In genomic region chr16:94467337-94468055, GRCm38 (mm10) we compare ENCODE assay signal across 11 mouse cellular contexts. TPM values are rescaled to one million over a fixed set of nuclear protein-coding genes. Genes with fewer than 3 reads are reported as not detected.
DNase-seq lines count a peak whose midpoint lies in the region; ATAC-seq and TF ChIP-seq lines count a peak whose summit lies in the region.
"Had no signal": no experiment of that assay in that cellular context is flagged by ENCODE, and none has a peak within 500 bp of the region (broad histone marks: within the 10 kb centered on the region; RNA-seq: fewer than 3 reads in every experiment).

No protein-coding gene starts in this region.

- no peak overlapping the region for H3K4me3 ChIP-seq in liver, postnatal 0 days (ENCODE audit: low read depth, low read length)
- no peak overlapping the region for H3K4me3 ChIP-seq in liver, embryonic 11.5 days (ENCODE audit: low read depth, low read length)
- H3K4me3 ChIP-seq in myocyte, result no peak overlapping the region

- peak; percentile 21 for TF ChIP-seq POLR2A in myocyte (IDR thresholded peaks at IDR 0.05; ENCODE audit: insufficient read length, low read depth)

- WGBS in liver, postnatal 0 days (ENCODE audit: insufficient replicate concordance), result 80% methylated on average over 11 of the region's 11 CpGs
- WGBS in liver, embryonic 11.5 days, result 92% methylated on average over 11 of the region's 11 CpGs

- no peaks in the 10 kb centered on the region for H3K4me1 ChIP-seq in liver, postnatal 0 days (ENCODE audit: insufficient read depth)
- H3K4me1 ChIP-seq in liver, embryonic 11.5 days (replicated peaks; ENCODE audit: control insufficient read depth, insufficient read depth, low read length), result no peaks in the 10 kb centered on the region

- intact Hi-C loops in gastrocnemius, postnatal 14 days (cut with DNase I; ENCODE audit: low total_unique reads), result no loop called here

- peaks cover 36% of the 10 kb centered on the region for H3K36me3 ChIP-seq in liver, postnatal 0 days (replicated peaks; ENCODE audit: insufficient read depth, low read length)
- H3K36me3 ChIP-seq in liver, embryonic 11.5 days (ENCODE audit: control insufficient read depth, insufficient read depth, low read length), result peaks cover 34% of the 10 kb centered on the region
- H3K36me3 ChIP-seq in myocyte (ENCODE audit: control insufficient read depth, insufficient read depth), result peaks cover 22% of the 10 kb centered on the region

- no peak for TF ChIP-seq CTCF in liver, postnatal 0 days (IDR thresholded peaks at IDR 0.05; ENCODE audit: low read depth)

- no peaks in the 10 kb centered on the region for H3K9me3 ChIP-seq in liver, postnatal 0 days (ENCODE audit: low read length)
- no peaks in the 10 kb centered on the region for H3K9me3 ChIP-seq in liver, embryonic 11.5 days (ENCODE audit: control insufficient read depth, low read length)

- H3K9ac ChIP-seq in liver, postnatal 0 days (replicated peaks), result no peak overlapping the region
- H3K9ac ChIP-seq in liver, embryonic 11.5 days (ENCODE audit: low read depth, low read length), result no peak overlapping the region

- H3K27me3 ChIP-seq in liver, postnatal 0 days (ENCODE audit: insufficient read depth, low read length), result no peaks in the 10 kb centered on the region
- no peaks in the 10 kb centered on the region for H3K27me3 ChIP-seq in liver, embryonic 11.5 days (replicated peaks; ENCODE audit: control insufficient read depth, insufficient read depth, low read length)
- no peaks in the 10 kb centered on the region for H3K27me3 ChIP-seq in myocyte (ENCODE audit: control insufficient read depth, insufficient read depth, insufficient read length)

- H3K4me2 ChIP-seq in liver, postnatal 0 days (ENCODE audit: low read depth, low read length), result no peak overlapping the region
- H3K4me2 ChIP-seq in liver, embryonic 11.5 days, result no peak overlapping the region
- no peak overlapping the region for H3K4me2 ChIP-seq in myocyte (ENCODE audit: low read depth)

- H3ac ChIP-seq in myocyte (ENCODE audit: control insufficient read depth, insufficient read length), result no peak overlapping the region

- DNase-seq in cerebellum, adult 11-12 months, result peak; percentile 32
- no peak for DNase-seq in cerebellum, adult 9-10 months
- DNase-seq in liver, postnatal 0 days, result no peak
- DNase-seq in liver, embryonic 11.5 days (ENCODE audit: low spot score), result no peak
- DNase-seq in gastrocnemius, postnatal 14 days, result peak; percentile 72
- DNase-seq in embryo, embryonic 10 days (ENCODE audit: low spot score), result no peak
- no peak for DNase-seq in spleen, adult 12 weeks (ENCODE audit: low spot score)
- DNase-seq: B cell, adult 2 months; kidney, adult 8-10 months; thymus, postnatal 14 days had no signal

- peak; percentile 43; the same call in 1 of the 2 replicates for ATAC-seq in liver, postnatal 0 days
- no peak for ATAC-seq in liver, embryonic 11.5 days (replicated peaks; ENCODE audit: low FRiP score)

- H3K79me2 ChIP-seq in myocyte (ENCODE audit: control insufficient read depth, insufficient read depth), result no peaks in the 10 kb centered on the region

- no peak for TF ChIP-seq EP300 in liver, postnatal 0 days (IDR thresholded peaks at IDR 0.05; ENCODE audit: low read depth)

- H3K27ac ChIP-seq in liver, postnatal 0 days (ENCODE audit: low read depth), result no peak overlapping the region
- no peak overlapping the region for H3K27ac ChIP-seq in liver, embryonic 11.5 days (ENCODE audit: low read depth, low read length)

TF ChIP-seq in myocyte, 11 proteins besides CTCF, POLR2A, EP300 and RAD21:
- TF ChIP-seq TCF3 (IDR thresholded peaks at IDR 0.05; ENCODE audit: insufficient read length, low read depth) (no peak), CEBPB (IDR thresholded peaks at IDR 0.05; ENCODE audit: insufficient read depth, poor library complexity, severe bottlenecking) (no peak), POLR2AphosphoS2 (IDR thresholded peaks at IDR 0.05; ENCODE audit: insufficient read length, low read depth) (peak; percentile 11), USF1 (IDR thresholded peaks at IDR 0.05; ENCODE audit: low read depth) (peak; percentile 74), MYOD1 (IDR thresholded peaks at IDR 0.05; ENCODE audit: control insufficient read depth in 1 of 3, insufficient read length in 2 of 3, low read depth in 2 of 3) (peak; percentile 6 to 73 (median 41)), SRF (IDR thresholded peaks at IDR 0.05; ENCODE audit: control insufficient read depth, insufficient read length, low read depth) (no peak), REST (IDR thresholded peaks at IDR 0.05; ENCODE audit: insufficient read depth, insufficient read length) (no peak), MYOG (IDR thresholded peaks at IDR 0.05; ENCODE audit: control insufficient read depth in 1 of 3, insufficient read depth in 1 of 3, insufficient read length in 2 of 3, low read depth in 2 of 3) (peak in 1 of 3 experiments; percentile 84), TCF12 (IDR thresholded peaks at IDR 0.05; ENCODE audit: insufficient read depth, poor library complexity, severe bottlenecking) (no peak), MAX (IDR thresholded peaks at IDR 0.05; ENCODE audit: low read depth) (no peak)

RNA-seq across cellular contexts. Expression of gene Vps26c, which starts 59.1 kb away (rescaled TPM):
- polyA plus RNA-seq in liver, postnatal 0 days (2015; fragmentation: Nextera tagmentation; extraction: Ambion mirVana), result 16.0 and 16.4 TPM in 2 replicates
- polyA plus RNA-seq in liver, embryonic 11.5 days (2014; fragmentation: Nextera tagmentation; extraction: Ambion mirVana), result 37.3 and 39.3 TPM in 2 replicates
- 10 to 100 TPM; 11.8 to 14.9 TPM for total RNA-seq in gastrocnemius, postnatal 14 days (2021)
- polyA plus RNA-seq in myocyte (2012; fragmentation: generic; extraction: Trizol), result 58.3 TPM

Comparison
In these comparisons a context has a peak if more than half of its experiments do, and no peak if none do; other contexts are left out.
1. DNase-seq: peak in cerebellum, adult 11-12 months (single experiment) and gastrocnemius, postnatal 14 days (single experiment); none in cerebellum, adult 9-10 months (single experiment), liver, postnatal 0 days (single experiment), liver, embryonic 11.5 days (single experiment), embryo, embryonic 10 days (single experiment) and spleen, adult 12 weeks (single experiment).